Mouse (Mus musculus): Measurements from ENCODE around the gene Stard9.

- TF ChIP-seq CTCF (IDR thresholded peaks at IDR 0.05; ENCODE audit: insufficient read depth, low read length), result no peak
- no peak for TF ChIP-seq POLR2A (IDR thresholded peaks at IDR 0.05; ENCODE audit: borderline replicate concordance, extremely low read depth, low read depth, low read length)
Observed at GRCm38 (mm10) chr2:120592227-120592626, 36.7 kb upstream of the Stard9 start.

Measured in lung, adult 2 months (tissue).